In the genomic region with DNA sequence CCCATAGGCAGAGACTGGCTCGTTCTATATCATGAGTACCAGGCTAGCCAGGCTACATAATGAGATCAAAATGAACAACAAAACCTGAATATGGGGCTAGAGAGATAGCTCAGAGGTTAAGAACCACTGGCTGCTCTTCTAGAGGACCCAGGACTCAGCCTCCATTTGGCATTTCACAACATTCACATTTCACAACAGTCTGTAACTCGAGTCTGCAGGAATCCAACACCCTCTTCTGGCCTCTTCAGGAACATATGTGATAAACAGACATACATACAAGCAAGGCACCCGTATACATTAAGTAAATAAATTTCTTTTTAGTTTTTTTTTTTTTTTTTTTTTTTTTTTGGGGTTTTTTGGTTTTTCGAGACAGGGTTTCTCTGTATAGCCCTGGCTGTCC, we compare ENCODE assay signal across 24 mouse cellular contexts. TPM values are rescaled to one million over a fixed set of nuclear protein-coding genes. Genes with fewer than 3 reads are reported as not detected.
DNase-seq lines count a peak whose midpoint lies in the region; ATAC-seq and TF ChIP-seq lines count a peak whose summit lies in the region.
"Had no signal": no experiment of that assay in that cellular context is flagged by ENCODE, and none has a peak within 500 bp of the region (broad histone marks: within the 10 kb centered on the region; RNA-seq: fewer than 3 reads in every experiment).

No protein-coding gene starts in this region.

- no peaks in the 10 kb centered on the region for H3K9me3 ChIP-seq in liver, embryonic 14.5 days (ENCODE audit: control insufficient read depth, low read length)
- H3K9me3 ChIP-seq in liver, embryonic 11.5 days (ENCODE audit: control insufficient read depth, low read length), result no peaks in the 10 kb centered on the region
- H3K9me3 ChIP-seq: embryonic facial prominence, embryonic 15.5 days; forebrain, embryonic 15.5 days; hindbrain, embryonic 13.5 days; limb, embryonic 12.5 days; lung, embryonic 15.5 days had no signal

- no peak overlapping the region for H3K4me2 ChIP-seq in liver, embryonic 14.5 days (ENCODE audit: low read depth)
- H3K4me2 ChIP-seq in liver, embryonic 11.5 days, result no peak overlapping the region
- H3K4me2 ChIP-seq: embryonic facial prominence, embryonic 15.5 days; forebrain, embryonic 15.5 days; hindbrain, embryonic 13.5 days; limb, embryonic 12.5 days; lung, embryonic 15.5 days had no signal

- ATAC-seq in liver, embryonic 14.5 days (ENCODE audit: insufficient read depth), result no peak
- no peak for ATAC-seq in liver, embryonic 11.5 days (replicated peaks; ENCODE audit: low FRiP score)
- 0 out of 2 replicates have a peak, but pooled peaks have one; percentile 26 for ATAC-seq in megakaryocyte, adult 5-6 weeks (ENCODE audit: poor library complexity, severe bottlenecking)
- ATAC-seq in cerebellum, adult (ENCODE audit: insufficient number of reproducible peaks, low FRiP score, low TSS enrichment), result no peak
- ATAC-seq: forebrain, embryonic 15.5 days had no signal

- peak in 1 of 3 experiments; percentile 19 for DNase-seq in liver, embryonic 14.5 days (ENCODE audit: low read depth in 3 of 3, low spot score in 3 of 3)
- DNase-seq in liver, embryonic 11.5 days (ENCODE audit: low spot score), result no peak
- DNase-seq in 3T3-L1 (ENCODE audit: low read depth, low spot score), result peak; percentile 42
- DNase-seq in NIH3T3 (ENCODE audit: low read depth), result peak; percentile 71
- no peak for DNase-seq in adrenal gland, postnatal 10 days
- DNase-seq: adrenal gland, postnatal 25 days; cerebellum, adult 9-11 months; gastrocnemius, postnatal 14 days; heart, postnatal 36 days; kidney, adult 9 months; kidney, postnatal 25 days; midbrain, embryonic 14.5 days; retina, postnatal 1 day; right cerebral cortex, postnatal 25 days; spleen, adult 18-20 months had no signal

- TF ChIP-seq CTCF in liver, embryonic 14.5 days (IDR thresholded peaks at IDR 0.05; ENCODE audit: low read depth), result 0 out of 2 replicates have a peak, but pooled peaks have one; percentile 3

- no peaks in the 10 kb centered on the region for H3K36me3 ChIP-seq in liver, embryonic 14.5 days (replicated peaks; ENCODE audit: control insufficient read depth, insufficient read depth, low read depth)
- peaks cover 4% of the 10 kb centered on the region; the same call in 1 of the 2 replicates for H3K36me3 ChIP-seq in liver, embryonic 11.5 days (ENCODE audit: control insufficient read depth, insufficient read depth, low read length)

- no peak overlapping the region for H3K27ac ChIP-seq in liver, embryonic 14.5 days
- no peak overlapping the region for H3K27ac ChIP-seq in liver, embryonic 11.5 days (ENCODE audit: low read depth, low read length)
- H3K27ac ChIP-seq: embryonic facial prominence, embryonic 15.5 days; forebrain, embryonic 15.5 days; hindbrain, embryonic 13.5 days; limb, embryonic 12.5 days; lung, embryonic 15.5 days had no signal

- WGBS in liver, embryonic 14.5 days (ENCODE audit: insufficient replicate concordance), result 63% methylated on average over 4 of the region's 4 CpGs
- 89% methylated on average over 4 of the region's 4 CpGs for WGBS in liver, embryonic 11.5 days

- no peak overlapping the region for H3K9ac ChIP-seq in liver, embryonic 14.5 days (replicated peaks)
- no peak overlapping the region for H3K9ac ChIP-seq in liver, embryonic 11.5 days (ENCODE audit: low read depth, low read length)
- H3K9ac ChIP-seq: embryonic facial prominence, embryonic 15.5 days; forebrain, embryonic 15.5 days; hindbrain, embryonic 13.5 days; limb, embryonic 12.5 days; lung, embryonic 15.5 days had no signal

- H3K27me3 ChIP-seq in liver, embryonic 14.5 days (ENCODE audit: control insufficient read depth, insufficient read depth, low read length), result no peaks in the 10 kb centered on the region
- no peaks in the 10 kb centered on the region for H3K27me3 ChIP-seq in liver, embryonic 11.5 days (replicated peaks; ENCODE audit: control insufficient read depth, insufficient read depth, low read length)
- H3K27me3 ChIP-seq: embryonic facial prominence, embryonic 15.5 days; forebrain, embryonic 15.5 days; hindbrain, embryonic 13.5 days; limb, embryonic 12.5 days; lung, embryonic 15.5 days had no signal

- H3K4me1 ChIP-seq in liver, embryonic 14.5 days (replicated peaks; ENCODE audit: control insufficient read depth in 2 of 2, insufficient read depth in 2 of 2, low read length in 1 of 2), result peaks cover 11 to 15% of the 10 kb centered on the region in 2 experiments
- peaks cover 14% of the 10 kb centered on the region; the same call in 1 of the 2 replicates for H3K4me1 ChIP-seq in liver, embryonic 11.5 days (replicated peaks; ENCODE audit: control insufficient read depth, insufficient read depth, low read length)

- TF ChIP-seq EP300 in liver, embryonic 14.5 days (IDR thresholded peaks at IDR 0.05; ENCODE audit: low read depth), result no peak

- no peak overlapping the region for H3K4me3 ChIP-seq in liver, embryonic 14.5 days (ENCODE audit: insufficient read depth in 1 of 2, low read depth in 2 of 2, low read length in 2 of 2)
- no peak overlapping the region for H3K4me3 ChIP-seq in liver, embryonic 11.5 days (ENCODE audit: low read depth, low read length)
- H3K4me3 ChIP-seq: embryonic facial prominence, embryonic 15.5 days; forebrain, embryonic 15.5 days; hindbrain, embryonic 13.5 days; limb, embryonic 12.5 days; lung, embryonic 15.5 days had no signal

RNA-seq across cellular contexts. Expression of a gene that starts 3.5 kb away (rescaled TPM):
- polyA plus RNA-seq in liver, embryonic 14.5 days (2012; rRNA removed), result 9.6 and 13.3 TPM in 2 replicates
- polyA plus RNA-seq in liver, embryonic 14.5 days (2014; fragmentation: Nextera tagmentation; extraction: Ambion mirVana), result 6.6 and 7.1 TPM in 2 replicates
- polyA plus RNA-seq in liver, embryonic 11.5 days (2014; fragmentation: Nextera tagmentation; extraction: Ambion mirVana), result 26.3 and 28.2 TPM in 2 replicates
- total RNA-seq in megakaryocyte, adult 5-6 weeks (2015), result 16.2 and 16.5 TPM in 2 replicates
- 14.1 and 14.7 TPM in 2 replicates for total RNA-seq in megakaryocyte, adult 5-6 weeks (2017)
- 10 to 100 TPM; 24.2 to 28.3 TPM for total RNA-seq in adrenal gland, postnatal 10 days (2021)

RNA-seq across cellular contexts. Expression of a gene that starts 3.9 kb away (rescaled TPM):
- 4.2 and 5.1 TPM in 2 replicates for polyA plus RNA-seq in liver, embryonic 14.5 days (2012; rRNA removed)
- polyA plus RNA-seq in liver, embryonic 14.5 days (2014; fragmentation: Nextera tagmentation; extraction: Ambion mirVana), result 12.0 and 13.7 TPM in 2 replicates
- polyA plus RNA-seq in liver, embryonic 11.5 days (2014; fragmentation: Nextera tagmentation; extraction: Ambion mirVana), result 27.5 and 28.4 TPM in 2 replicates
- 20.7 and 26.4 TPM in 2 replicates for total RNA-seq in megakaryocyte, adult 5-6 weeks (2015)
- total RNA-seq in megakaryocyte, adult 5-6 weeks (2017), result 14.1 and 14.6 TPM in 2 replicates
- total RNA-seq in adrenal gland, postnatal 10 days (2021), result 10 to 100 TPM; 17.2 to 17.9 TPM

RNA-seq across cellular contexts. Expression of a gene that starts 17.2 kb away (rescaled TPM):
- 0.04 and 0.05 TPM in 2 replicates for polyA plus RNA-seq in liver, embryonic 14.5 days (2012; rRNA removed)
- not detected in 2 replicates for polyA plus RNA-seq in liver, embryonic 14.5 days (2014; fragmentation: Nextera tagmentation; extraction: Ambion mirVana)
- polyA plus RNA-seq in liver, embryonic 11.5 days (2014; fragmentation: Nextera tagmentation; extraction: Ambion mirVana), result 0.10 TPM in 1 of 2 replicates, not detected in the other
- 0.38 TPM in 1 of 2 replicates, not detected in the other for total RNA-seq in megakaryocyte, adult 5-6 weeks (2015)
- total RNA-seq in megakaryocyte, adult 5-6 weeks (2017), result 0.07 TPM in 1 of 2 replicates, not detected in the other
- total RNA-seq in adrenal gland, postnatal 10 days (2021), result under 1 TPM; 0.12 to 0.18 TPM
- total RNA-seq: common myeloid progenitor, adult 5-6 weeks; gastrocnemius, postnatal 14 days; heart, adult 8-10 months; heart, postnatal 36 days had no signal

Comparison
In these comparisons a context has a peak if more than half of its experiments do, and no peak if none do; other contexts are left out.
1. DNase-seq: peak in 3T3-L1 (single experiment) and NIH3T3 (single experiment); none in liver, embryonic 11.5 days (single experiment) and adrenal gland, postnatal 10 days (single experiment).